Mouse (Mus musculus) CD4-positive, CD25-positive, alpha-beta regulatory T cell (primary cell): ENCODE measurements around the gene Olfr283. TPM values are rescaled to one million over a fixed set of nuclear protein-coding genes. Genes with fewer than 3 reads are reported as not detected.

Experiments used
- polyA plus RNA-seq: library from polyadenylated mRNA; unstranded; fragments of 100-300 nt; shearing (Covaris generic); gene quantifications from one replicate; pipeline ENCODE4 v1.2.1, GENCODE M21; 2017

Gene Olfr283
- polyA plus RNA-seq, result not detected

GRCm38 (mm10) chr15:98380846-98381245 is at the start of gene Olfr283:
TSS of gene Olfr283 (minus strand) at chr15:98380946.

GRCm38 (mm10) chr15:98340887-98341286 is 39.9 kb downstream of the Olfr283 start, which contains the start of gene Olfr284:
TSS of gene Olfr284 (minus strand) at chr15:98340987.

Other genes starting within 250 kb of the Olfr283 start
- gene Asb8, start 215.3 kb downstream of the Olfr283 start, polyA plus RNA-seq, result 40.0 TPM
- gene Ccdc184, start 213.8 kb downstream of the Olfr283 start, polyA plus RNA-seq, result 0.07 TPM
- not detected for gene Olfr288, start 185.4 kb downstream of the Olfr283 start, polyA plus RNA-seq
- not detected for gene Gm44579, start 160.0 kb downstream of the Olfr283 start, polyA plus RNA-seq
- not detected for gene Olfr287, start 159.9 kb downstream of the Olfr283 start, polyA plus RNA-seq
- gene Olfr286, start 146.5 kb downstream of the Olfr283 start, polyA plus RNA-seq, result 0.07 TPM
- not detected for gene H1fnt, start 123.7 kb downstream of the Olfr283 start, polyA plus RNA-seq
- gene Zfp641, start 84.8 kb downstream of the Olfr283 start, polyA plus RNA-seq, result not detected
- not detected for gene Olfr285, start 63.6 kb downstream of the Olfr283 start, polyA plus RNA-seq
- not detected for gene Olfr284, start 40.0 kb downstream of the Olfr283 start, polyA plus RNA-seq
- not detected for gene Olfr282, start 50.3 kb upstream of the Olfr283 start, polyA plus RNA-seq
- 0.05 TPM for gene Olfr281, start 71.6 kb upstream of the Olfr283 start, polyA plus RNA-seq
- not detected for gene OR5BS1P, start 89.0 kb upstream of the Olfr283 start, polyA plus RNA-seq
- gene Lalba, start 101.8 kb upstream of the Olfr283 start, polyA plus RNA-seq, result 0.24 TPM
- gene Olfr279, start 111.5 kb upstream of the Olfr283 start, polyA plus RNA-seq, result 0.11 TPM
- 113 TPM for gene Kansl2, start 153.3 kb upstream of the Olfr283 start, polyA plus RNA-seq
- 64.4 TPM for gene Ccnt1, start 190.0 kb upstream of the Olfr283 start, polyA plus RNA-seq
- gene 4930415O20Rik, start 190.1 kb upstream of the Olfr283 start, polyA plus RNA-seq, result not detected
- gene Adcy6, start 229.1 kb upstream of the Olfr283 start, polyA plus RNA-seq, result 5.2 TPM
- 0.71 TPM for gene Cacnb3, start 249.9 kb upstream of the Olfr283 start, polyA plus RNA-seq